In genomic region chr16:39994821-39995220, GRCm38 (mm10) we compare ENCODE assay signal across 20 mouse cellular contexts. TPM values are rescaled to one million over a fixed set of nuclear protein-coding genes. Genes with fewer than 3 reads are reported as not detected.
DNase-seq lines count a peak whose midpoint lies in the region; TF ChIP-seq lines count a peak whose summit lies in the region.
"Had no signal": no experiment of that assay in that cellular context is flagged by ENCODE, and none has a peak within 500 bp of the region (broad histone marks: within the 10 kb centered on the region; RNA-seq: fewer than 3 reads in every experiment).

No protein-coding gene starts in this region.

- H3ac ChIP-seq in myocyte (ENCODE audit: control insufficient read depth, insufficient read length), result no peak overlapping the region

- no peak overlapping the region for H3K4me3 ChIP-seq in myocyte
- H3K4me3 ChIP-seq: embryonic facial prominence, embryonic 10.5 days; embryonic facial prominence, embryonic 12.5 days; forebrain, embryonic 13.5 days; forebrain, embryonic 15.5 days had no signal

- H3K4me2 ChIP-seq in myocyte (ENCODE audit: low read depth), result no peak overlapping the region
- H3K4me2 ChIP-seq: embryonic facial prominence, embryonic 12.5 days; forebrain, embryonic 13.5 days; forebrain, embryonic 15.5 days had no signal

- H3K27me3 ChIP-seq in myocyte (ENCODE audit: control insufficient read depth, insufficient read depth, insufficient read length), result no peaks in the 10 kb centered on the region
- H3K27me3 ChIP-seq: CH12.LX; embryonic facial prominence, embryonic 12.5 days; forebrain, embryonic 13.5 days; forebrain, embryonic 15.5 days; Patski had no signal

- H3K36me3 ChIP-seq in myocyte (ENCODE audit: control insufficient read depth, insufficient read depth), result no peaks in the 10 kb centered on the region
- H3K36me3 ChIP-seq: embryonic facial prominence, embryonic 10.5 days; embryonic facial prominence, embryonic 12.5 days; forebrain, embryonic 15.5 days; G1E had no signal

- DNase-seq in cerebellum, postnatal 10 days, result peak; percentile 12 to 17
- no peak for DNase-seq in cerebellum, adult 9-11 months
- DNase-seq in 416B (ENCODE audit: low read depth), result peak; percentile 5
- DNase-seq in gastrocnemius, postnatal 36 days, result no peak
- DNase-seq: adrenal gland, adult 8-10 months; adrenal gland, postnatal 14 days; adrenal gland, postnatal 36 days; cerebellum, adult 2 months; cerebellum, adult 9-10 months; cerebellum, postnatal 25 days; forebrain, postnatal 0 days had no signal

- H3K79me2 ChIP-seq in myocyte (ENCODE audit: control insufficient read depth, insufficient read depth), result no peaks in the 10 kb centered on the region

- intact Hi-C loops in gastrocnemius, postnatal 36 days (cut with DNase I), result no loop called here

- TF ChIP-seq POLR2A in myocyte (IDR thresholded peaks at IDR 0.05; ENCODE audit: insufficient read length, low read depth), result no peak

TF ChIP-seq in myocyte, 11 proteins besides CTCF, POLR2A, EP300 and RAD21:
- no peak for TF ChIP-seq SRF (IDR thresholded peaks at IDR 0.05; ENCODE audit: control insufficient read depth, insufficient read length, low read depth)
- peak; percentile 70; the same call in 1 of the 2 replicates for TF ChIP-seq CEBPB (IDR thresholded peaks at IDR 0.05; ENCODE audit: insufficient read depth, poor library complexity, severe bottlenecking)
TF ChIP-seq in myocyte: peak in this region for 1.

RNA-seq across cellular contexts. Expression of gene Lsamp, which starts 10.7 kb away (rescaled TPM):
- polyA plus RNA-seq in myocyte (2012; fragmentation: generic; extraction: Trizol), result not detected
- under 1 TPM; 0.61 to 0.64 TPM for total RNA-seq in gastrocnemius, postnatal 36 days (2021)
- total RNA-seq: CH12.LX had no signal
- polyA plus RNA-seq: CD4-positive, CD25-positive, alpha-beta regulatory T cell, adult 4 months; G1E; Patski had no signal

Comparison
In these comparisons a context has a peak if more than half of its experiments do, and no peak if none do; other contexts are left out.
1. DNase-seq: peak in cerebellum, postnatal 10 days (2 of 2) and 416B (single experiment); none in cerebellum, adult 9-11 months (single experiment) and gastrocnemius, postnatal 36 days (0 of 2).